Mouse (Mus musculus) limb, embryonic 11.5 days (tissue): ENCODE measurements at regions not wholly inside any gene's neighbourhood (a gene's known extent, or its start where the extent isn't known, plus 50 kb on each side); places are given as distances from the start of the nearest gene placed in this dataset.
A peak's percentile ranks its signal among the peaks of the same experiment; 100 is the strongest.

Experiments used
- ATAC-seq: fragments of 200-750 bp; cut with Nextera tagmentation; 2 replicates; pipeline ENCODE4 v1.8.0; 2017; ENCODE audit warnings: low read depth; ENCODE audit not compliant: insufficient number of reproducible peaks, low FRiP score, low TSS enrichment
- DNase-seq: peaks from one replicate; pipeline ENCODE4 v3.0.0-alpha.2; 2015; ENCODE audit warnings: low spot score
- H3K27ac ChIP-seq: fragments of 300-500 bp; sonication (generic); replicated peaks from 2 replicates; pipeline ENCODE4 v1.5.1; 2014; ENCODE audit warnings: low read depth, mild to moderate bottlenecking, low read length
- H3K27me3 ChIP-seq: fragments of 300-500 bp; sonication (generic); 2 replicates; pipeline ENCODE4 v1.6.1; 2014; ENCODE audit warnings: mild to moderate bottlenecking, low read length, mixed read lengths; ENCODE audit not compliant: control insufficient read depth, insufficient read depth
- H3K36me3 ChIP-seq: fragments of 300-500 bp; sonication (generic); 2 replicates; pipeline ENCODE4 v1.6.1; 2014; ENCODE audit warnings: mild to moderate bottlenecking, low read length, moderate library complexity, mixed read lengths; ENCODE audit not compliant: control insufficient read depth, insufficient read depth
- H3K4me1 ChIP-seq: fragments of 300-500 bp; sonication (generic); 2 replicates; pipeline ENCODE4 v1.6.1; 2014; ENCODE audit warnings: low read length, mixed read lengths; ENCODE audit not compliant: control insufficient read depth, insufficient read depth
- H3K4me2 ChIP-seq: fragments of 300-500 bp; sonication (generic); 2 replicates; pipeline ENCODE4 v1.6.1; 2014; ENCODE audit warnings: low read depth, mild to moderate bottlenecking, moderate library complexity; ENCODE audit not compliant: severe bottlenecking
- H3K4me3 ChIP-seq: fragments of 300-500 bp; sonication (generic); 2 replicates; pipeline ENCODE4 v1.5.1; 2014; ENCODE audit warnings: low read depth, low read length
- H3K9ac ChIP-seq: fragments of 300-500 bp; sonication (generic); 2 replicates; pipeline ENCODE4 v1.6.1; 2014; ENCODE audit warnings: mild to moderate bottlenecking, low read length
- H3K9me3 ChIP-seq: fragments of 300-500 bp; sonication (generic); 2 replicates; pipeline ENCODE4 v1.6.1; 2016; ENCODE audit warnings: low read length; ENCODE audit not compliant: control insufficient read depth
- WGBS: fragments of 180-500 bp; shearing (Covaris S2); extraction: QIAGEN DNeasy Blood & Tissue Kit; methylation state at CpG from one replicate; pipeline ENCODE4 v1.1.7; 2014; 5-methylcytosine and 5-hydroxymethylcytosine counted together

GRCm38 (mm10) chr6:89012998-89013689, 111.1 kb downstream of the Tpra1 start:
- DNase-seq (no peak), ATAC-seq (no peak)
- 59% methylated on average over 12 of the region's 12 CpGs for WGBS
- Histone ChIP-seq H3K27me3 (no peaks in the 10 kb centered on the region), H3K9ac (no peak overlapping the region), H3K36me3 (no peaks in the 10 kb centered on the region), H3K4me3 (no peak overlapping the region), H3K4me2 (no peak overlapping the region), H3K4me1 (no peaks in the 10 kb centered on the region), H3K27ac (no peak overlapping the region), H3K9me3 (no peaks in the 10 kb centered on the region)

GRCm38 (mm10) chr6:89013690-89014061, 111.6 kb downstream of the Tpra1 start:
- Histone ChIP-seq H3K36me3 (no peaks in the 10 kb centered on the region), H3K27me3 (no peaks in the 10 kb centered on the region), H3K9ac (no peak overlapping the region), H3K9me3 (no peaks in the 10 kb centered on the region), H3K4me2 (no peak overlapping the region), H3K4me3 (no peak overlapping the region), H3K27ac (no peak overlapping the region), H3K4me1 (no peaks in the 10 kb centered on the region)
- ATAC-seq (no peak), DNase-seq (no peak)
- 69% methylated on average over 8 of the region's 8 CpGs for WGBS

GRCm38 (mm10) chr6:89024101-89024650, 122.1 kb downstream of the Tpra1 start:
- no peak for ATAC-seq
- H3K27me3 ChIP-seq = no peaks in the 10 kb centered on the region
- H3K4me1 ChIP-seq = no peaks in the 10 kb centered on the region
- no peak overlapping the region for H3K4me3 ChIP-seq
- no peak overlapping the region for H3K4me2 ChIP-seq
- H3K9ac ChIP-seq = no peak overlapping the region
- H3K9me3 ChIP-seq = no peaks in the 10 kb centered on the region
- H3K36me3 ChIP-seq = no peaks in the 10 kb centered on the region
- no peak overlapping the region for H3K27ac ChIP-seq
- peak; percentile 23 for DNase-seq
- 30% methylated on average over 11 of the region's 11 CpGs for WGBS

- H3K4me3 ChIP-seq = no peak overlapping the region
- no peaks in the 10 kb centered on the region for H3K4me1 ChIP-seq
- H3K27ac ChIP-seq = no peak overlapping the region
- DNase-seq (no peak), ATAC-seq (no peak)
- no peaks in the 10 kb centered on the region for H3K36me3 ChIP-seq
- no peak overlapping the region for H3K9ac ChIP-seq
- no peak overlapping the region for H3K4me2 ChIP-seq
- whole genome bisulfite sequencing = 30% methylated on average over 5 of the region's 5 CpGs
- H3K27me3 ChIP-seq = no peaks in the 10 kb centered on the region
- no peaks in the 10 kb centered on the region for H3K9me3 ChIP-seq
These were observed 131.6 kb downstream of the Tpra1 start for GRCm38 (mm10) chr6:89033433-89034298.

GRCm38 (mm10) chr6:89034455-89034854, 132.4 kb downstream of the Tpra1 start:
- no peaks in the 10 kb centered on the region for H3K27me3 ChIP-seq
- no peak overlapping the region for H3K4me2 ChIP-seq
- no peaks in the 10 kb centered on the region for H3K4me1 ChIP-seq
- ATAC-seq (no peak), DNase-seq (no peak)
- H3K9ac ChIP-seq = no peak overlapping the region
- no peaks in the 10 kb centered on the region for H3K9me3 ChIP-seq
- H3K4me3 ChIP-seq = no peak overlapping the region
- no peak overlapping the region for H3K27ac ChIP-seq
- H3K36me3 ChIP-seq = no peaks in the 10 kb centered on the region
- WGBS = 47% methylated on average over 3 of the region's 3 CpGs

GRCm38 (mm10) chr6:89035061-89035835, 133.2 kb downstream of the Tpra1 start:
- Histone ChIP-seq H3K9me3 (no peaks in the 10 kb centered on the region), H3K4me1 (no peaks in the 10 kb centered on the region), H3K9ac (no peak overlapping the region), H3K4me2 (no peak overlapping the region), H3K27me3 (no peaks in the 10 kb centered on the region), H3K36me3 (no peaks in the 10 kb centered on the region), H3K4me3 (no peak overlapping the region), H3K27ac (no peak overlapping the region)
- ATAC-seq (no peak), DNase-seq (no peak)
- WGBS = 75% methylated on average over 13 of the region's 13 CpGs

GRCm38 (mm10) chr6:89035836-89036156, 133.7 kb downstream of the Tpra1 start:
- H3K27ac ChIP-seq = no peak overlapping the region
- whole genome bisulfite sequencing = 62% methylated on average over 4 of the region's 4 CpGs
- no peaks in the 10 kb centered on the region for H3K9me3 ChIP-seq
- DNase-seq (no peak), ATAC-seq (no peak)
- H3K4me1 ChIP-seq = no peaks in the 10 kb centered on the region
- no peaks in the 10 kb centered on the region for H3K36me3 ChIP-seq
- H3K4me2 ChIP-seq = no peak overlapping the region
- H3K27me3 ChIP-seq = no peaks in the 10 kb centered on the region
- H3K4me3 ChIP-seq = no peak overlapping the region
- H3K9ac ChIP-seq = no peak overlapping the region

GRCm38 (mm10) chr6:89037392-89037791, 135.3 kb downstream of the Tpra1 start:
- WGBS = 67% methylated on average over 2 of the region's 2 CpGs
- Histone ChIP-seq H3K9me3 (no peaks in the 10 kb centered on the region), H3K4me2 (no peak overlapping the region), H3K4me1 (no peaks in the 10 kb centered on the region), H3K9ac (no peak overlapping the region), H3K36me3 (no peaks in the 10 kb centered on the region), H3K27ac (no peak overlapping the region), H3K27me3 (no peaks in the 10 kb centered on the region), H3K4me3 (no peak overlapping the region)
- no peak for ATAC-seq
- DNase-seq = no peak
